Mouse (Mus musculus) embryo, embryonic 9.5 days (tissue): ENCODE results near the gene Kat6b.
"Not testable (repeated sequence)": the region's sequence is repeated elsewhere in the genome, so short reads cannot be mapped to it uniquely, and the experiment has no call there.

ENCODE experiments used
- DNase-seq: peaks from one replicate; pipeline ENCODE4 v3.0.0-alpha.2; 2017; ENCODE audit errors: extremely low spot score

Kat6b gene

DNA sequence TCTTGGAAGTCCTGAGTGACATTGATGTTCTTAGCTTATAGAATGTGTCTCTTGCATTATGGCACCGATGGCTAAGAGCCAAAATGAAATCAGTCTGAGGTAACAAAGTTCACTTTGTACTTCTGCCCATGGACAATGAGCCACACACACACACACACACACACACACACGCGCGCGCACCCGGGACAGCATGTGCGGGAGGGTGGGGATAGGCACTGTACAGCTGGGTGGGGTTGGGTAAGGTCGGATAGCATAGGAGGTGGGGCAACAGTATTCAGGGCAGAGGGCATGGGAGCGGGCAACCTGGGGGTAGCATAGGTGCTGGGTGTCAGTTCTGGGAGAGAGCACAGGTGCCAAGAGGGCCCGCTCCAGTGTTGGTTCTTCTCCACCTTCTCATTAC lies 3.5 kb downstream of the Kat6b start:
- DNase-seq: no peak

DNA sequence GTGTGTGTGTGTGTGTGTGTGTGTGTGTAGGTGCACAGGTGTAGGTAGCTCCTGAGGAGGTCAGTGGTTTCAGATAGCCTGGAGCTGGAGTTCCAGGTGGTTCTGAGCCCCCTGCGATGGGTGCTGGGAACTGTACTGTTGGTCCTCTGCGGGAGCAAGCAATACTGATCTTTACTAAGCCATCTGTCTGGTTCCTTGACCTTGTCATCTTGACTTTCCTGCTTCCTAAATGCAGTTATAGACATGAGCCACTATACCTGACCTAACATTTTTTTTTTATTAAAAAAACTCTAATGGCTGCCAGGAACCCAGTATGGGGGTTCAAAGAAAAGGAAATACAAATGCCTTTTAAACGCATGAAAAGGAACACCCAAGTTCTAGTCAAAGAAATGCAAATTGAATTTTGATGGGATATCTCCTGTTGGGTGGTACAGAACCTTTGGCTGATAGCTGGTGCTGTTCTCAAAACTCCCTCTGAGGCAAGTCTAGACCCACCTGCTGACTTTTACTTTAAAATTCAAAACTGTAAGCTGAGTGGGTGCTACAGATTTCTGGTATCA lies 4.8 kb downstream of the Kat6b start:
- DNase-seq: no peak

DNA sequence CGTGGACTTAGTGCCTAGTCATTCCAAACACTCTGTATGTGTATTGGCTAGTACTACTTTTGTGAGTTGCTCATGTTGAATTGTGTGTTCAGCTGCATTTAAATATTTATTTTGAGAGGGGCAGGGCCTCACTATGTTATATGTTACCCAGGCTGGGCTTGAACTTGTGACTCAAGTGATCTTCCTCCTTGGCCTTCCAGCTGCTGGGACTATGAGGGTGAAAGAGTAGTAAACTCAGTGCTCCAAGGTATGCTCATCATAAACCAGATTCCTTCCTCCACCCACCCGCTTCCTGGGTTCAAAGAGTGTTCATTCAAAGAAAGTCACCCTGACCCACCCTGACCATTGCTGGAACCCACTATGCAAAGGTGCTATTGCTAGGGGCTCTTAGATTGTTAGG lies 5.9 kb downstream of the Kat6b start:
- not testable (repeated sequence) for DNase-seq

DNA sequence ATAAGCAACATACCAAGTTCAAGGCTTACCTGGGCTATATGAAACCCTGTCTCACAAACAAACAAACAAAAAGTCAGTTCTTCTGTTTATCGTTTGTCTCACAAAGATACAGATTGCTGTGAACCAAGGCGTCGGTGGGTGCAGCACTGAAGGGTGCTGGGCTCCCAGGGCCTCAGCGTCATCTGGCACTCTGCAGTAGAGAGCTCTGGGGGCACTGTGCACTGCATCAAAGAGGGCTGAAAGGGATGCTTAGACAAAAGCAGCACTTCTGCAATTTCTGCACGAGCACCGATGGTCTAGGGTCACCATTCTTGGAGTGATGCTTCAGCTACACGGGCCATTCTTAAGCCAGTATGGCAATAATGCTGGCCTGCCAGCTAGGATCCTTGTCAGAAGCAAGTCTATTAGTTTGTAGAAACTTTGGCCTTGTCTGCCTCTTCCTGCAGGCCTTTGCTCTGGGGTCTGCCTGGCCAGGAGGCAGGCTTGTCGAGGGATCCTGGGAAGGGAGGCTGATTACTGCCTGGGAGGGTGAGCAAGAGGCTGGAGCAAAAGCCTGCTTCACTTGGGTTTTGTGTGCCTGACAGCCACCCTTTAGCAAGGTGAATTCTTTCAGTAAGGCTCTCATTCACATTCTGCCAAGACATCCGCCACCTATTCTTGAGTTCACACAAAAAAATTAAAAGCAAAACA lies 7.3 kb downstream of the Kat6b start:
- not testable (repeated sequence) for DNase-seq

DNA sequence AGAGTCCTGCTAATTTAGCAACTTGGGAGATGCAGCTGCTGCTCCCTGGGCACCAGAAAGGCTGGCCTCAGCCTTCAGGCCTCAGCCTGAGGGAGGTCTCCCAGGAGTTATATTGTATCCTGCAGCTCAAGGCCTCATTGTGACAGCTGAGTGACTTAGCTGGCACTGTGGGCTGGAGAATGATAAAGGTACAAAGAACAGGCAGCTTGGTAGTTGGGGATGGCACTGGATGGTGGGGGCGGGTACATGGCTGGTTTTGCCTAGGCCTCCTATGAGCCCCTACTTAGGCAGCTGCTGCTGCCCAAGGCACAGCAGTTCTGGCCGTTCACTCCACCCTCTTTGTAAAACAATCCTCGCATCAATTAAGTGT lies 7.9 kb downstream of the Kat6b start:
- DNase-seq: no peak

GRCm38 (mm10) chr14:21490141-21490540 lies 8.9 kb downstream of the Kat6b start:
- DNase-seq: no peak

- no peak for DNase-seq
These were observed 17.2 kb downstream of the Kat6b start for GRCm38 (mm10) chr14:21498361-21498996.

- peak; percentile 76 for DNase-seq
These were observed 17.9 kb downstream of the Kat6b start for GRCm38 (mm10) chr14:21499011-21499581.

GRCm38 (mm10) chr14:21499631-21500153 lies 18.5 kb downstream of the Kat6b start:
- DNase-seq: no peak

DNA sequence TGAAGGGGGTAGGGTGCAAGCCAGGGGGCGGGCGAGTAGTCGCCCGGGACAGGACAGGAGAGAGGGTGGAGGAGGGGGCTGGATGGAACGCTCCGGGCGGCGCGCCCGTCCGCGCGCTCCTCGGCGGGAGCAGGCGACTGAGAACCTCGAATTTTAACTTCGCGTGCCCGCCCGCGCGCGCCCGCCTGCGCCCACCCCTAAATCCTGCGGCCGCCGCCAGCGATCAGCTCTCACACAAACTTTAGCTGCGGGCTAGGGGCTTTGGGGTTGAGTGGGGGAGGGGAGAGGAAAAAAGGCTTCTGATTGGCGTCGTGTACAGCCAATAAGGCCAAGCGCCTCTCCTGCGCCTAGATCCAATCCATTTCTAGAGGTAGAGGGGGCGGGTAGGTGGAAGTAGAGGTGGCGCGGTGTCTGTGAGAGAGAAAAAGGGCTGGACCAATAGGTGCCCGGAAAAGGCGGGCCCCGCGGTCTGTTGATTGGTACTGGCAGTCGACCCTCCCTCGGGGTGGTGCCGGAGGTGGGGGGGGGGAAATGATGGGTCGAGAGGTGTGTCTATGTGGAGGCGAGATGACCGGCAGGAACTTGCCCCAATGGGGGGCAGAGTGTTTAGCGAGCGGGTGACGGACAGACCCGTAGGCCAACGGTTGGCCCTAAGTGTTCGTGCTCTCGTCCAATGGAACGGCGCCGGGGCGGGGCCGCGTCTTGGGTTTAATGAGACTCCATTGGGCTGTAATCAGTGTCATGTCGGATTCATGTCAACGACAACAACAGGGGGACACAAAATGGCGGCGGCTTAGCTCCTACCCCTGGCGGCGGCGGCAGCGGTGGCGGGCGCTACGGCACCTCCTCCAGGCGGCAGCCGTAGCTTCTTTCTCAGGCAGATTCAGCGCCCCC lies 19.2 kb downstream of the Kat6b start:
- peak; percentile 100 for DNase-seq

DNA sequence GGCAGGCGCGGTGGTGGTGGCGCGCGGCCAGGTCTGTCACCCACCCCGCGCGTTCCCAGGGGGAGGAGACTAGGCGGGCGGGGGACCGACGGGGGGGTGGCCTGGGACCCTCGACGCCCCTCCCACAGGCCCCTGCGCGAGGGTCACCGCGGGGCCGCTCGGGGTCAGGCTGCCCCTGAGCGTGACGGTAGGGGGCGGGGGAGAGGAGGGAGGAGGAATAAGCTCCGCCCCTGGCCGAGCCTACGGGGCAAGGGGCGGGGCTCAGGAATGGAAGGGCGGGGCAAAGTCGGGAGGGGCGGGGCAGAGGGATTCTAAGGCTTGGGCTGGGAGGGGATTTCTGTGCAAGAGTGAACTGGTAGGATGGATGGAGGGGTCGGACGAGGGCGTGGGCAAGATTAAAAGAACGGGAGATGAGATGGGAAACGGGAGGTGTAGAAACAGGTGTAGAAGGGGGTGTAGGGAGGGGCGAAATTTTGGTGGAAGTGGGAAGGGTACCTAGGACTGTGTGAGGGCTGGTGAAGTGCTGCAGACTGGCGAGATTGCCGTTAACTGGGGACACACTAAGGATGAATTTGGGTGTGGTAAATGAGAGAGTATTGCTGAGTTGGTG lies 19.9 kb downstream of the Kat6b start:
- peak; percentile 96 for DNase-seq

DNA sequence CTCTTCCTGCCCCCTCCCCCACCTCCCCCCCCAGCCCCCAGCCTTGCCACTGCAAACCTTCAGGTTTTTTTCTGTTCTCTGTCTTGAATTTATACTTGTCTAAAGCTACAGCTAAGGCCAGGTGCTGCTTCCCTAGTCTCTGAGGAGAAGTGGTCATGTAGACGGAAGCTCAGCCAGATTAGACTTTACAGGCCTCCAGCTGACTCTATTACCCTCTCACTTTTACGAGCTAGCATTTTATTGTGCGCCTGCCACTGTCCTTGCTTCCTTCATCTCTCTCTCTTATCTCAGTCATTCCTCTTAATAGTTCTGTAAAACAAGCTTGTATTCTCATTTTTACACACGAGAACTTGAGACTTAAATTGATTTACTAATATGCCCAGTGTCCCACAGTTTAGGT lies 23.8 kb downstream of the Kat6b start:
- no peak for DNase-seq

DNA sequence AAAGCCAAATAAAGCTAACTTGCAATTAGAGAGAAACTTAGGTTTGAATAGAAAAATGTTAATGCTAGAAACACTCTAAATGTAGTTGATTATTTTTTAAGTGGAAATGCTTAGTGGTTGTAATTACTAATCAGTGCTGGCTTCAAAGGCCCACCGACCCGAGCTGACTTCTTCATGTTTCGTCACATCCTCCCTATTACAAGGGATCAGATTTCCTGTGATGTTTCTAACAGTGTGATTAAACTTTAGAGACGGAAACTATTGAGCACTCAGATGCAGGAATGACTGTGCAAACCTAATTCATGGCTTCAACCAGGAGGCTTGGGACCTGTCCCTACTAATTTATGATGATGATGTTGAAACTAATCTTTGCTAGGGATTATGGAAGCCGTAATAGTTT lies 25.8 kb downstream of the Kat6b start:
- no peak for DNase-seq

GRCm38 (mm10) chr14:21509111-21509905 lies 28.1 kb downstream of the Kat6b start:
- DNase-seq: no peak

DNA sequence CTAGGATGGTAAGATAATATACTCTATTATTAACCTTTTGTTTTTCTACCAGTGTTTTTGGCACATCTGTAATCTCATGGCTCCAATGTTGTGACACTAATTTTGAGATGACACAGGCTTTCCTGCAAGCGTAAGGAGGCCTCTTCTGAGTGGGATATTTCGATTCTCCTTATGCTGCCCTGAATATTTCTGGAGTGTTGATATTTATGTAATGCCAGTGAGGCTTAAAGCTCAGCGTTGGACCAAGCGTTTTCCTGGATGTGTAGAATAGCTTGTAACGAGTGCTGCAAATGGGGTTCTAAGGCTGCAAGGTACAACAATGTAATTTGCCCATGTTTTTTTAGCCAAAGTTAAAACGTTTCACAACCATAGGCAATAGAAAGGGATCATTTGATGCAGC lies 30.2 kb downstream of the Kat6b start:
- DNase-seq: no peak

DNA sequence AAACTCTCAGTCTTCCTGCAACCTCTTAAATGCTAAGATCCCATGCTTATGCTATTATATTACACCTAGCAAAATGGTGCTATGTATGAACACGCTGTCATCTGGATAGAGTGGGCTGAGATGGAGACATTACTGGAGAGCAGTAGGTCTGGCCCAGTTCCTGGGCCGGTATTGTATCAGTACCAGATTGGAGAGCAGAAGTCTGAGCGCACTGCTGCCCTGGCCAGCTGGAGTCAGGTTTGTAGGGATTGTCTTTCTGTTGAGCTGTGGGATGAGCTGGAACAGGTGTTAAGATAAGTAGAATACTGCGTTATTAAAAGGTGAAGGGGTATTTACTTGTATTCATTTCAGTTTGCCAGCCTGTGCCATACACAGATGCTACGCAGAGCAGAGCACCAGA lies 34.3 kb downstream of the Kat6b start:
- DNase-seq: no peak

DNA sequence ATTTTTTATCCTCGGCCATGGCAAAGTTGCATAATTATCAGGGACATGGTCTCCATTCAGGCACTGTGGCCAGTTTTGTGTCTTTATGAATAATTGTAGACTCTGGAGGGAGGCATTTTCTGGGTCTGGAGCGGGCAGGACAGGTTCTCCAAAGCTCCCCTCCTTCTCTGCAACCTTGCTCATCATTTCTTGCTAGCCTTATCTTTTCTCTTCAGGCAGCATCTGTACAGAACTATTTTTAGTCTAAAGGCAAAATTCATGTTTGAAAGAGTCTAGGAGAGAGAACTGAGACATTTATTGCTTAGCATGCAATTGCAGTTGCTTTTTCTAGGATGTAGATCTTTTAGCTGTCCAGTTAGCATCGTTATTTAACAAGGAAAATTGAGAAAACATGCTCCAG lies 38.1 kb downstream of the Kat6b start:
- DNase-seq: no peak

- DNase-seq: no peak
These were observed 39.3 kb downstream of the Kat6b start for GRCm38 (mm10) chr14:21520496-21520895.

GRCm38 (mm10) chr14:21521496-21521895 lies 40.3 kb downstream of the Kat6b start:
- not testable (repeated sequence) for DNase-seq

DNA sequence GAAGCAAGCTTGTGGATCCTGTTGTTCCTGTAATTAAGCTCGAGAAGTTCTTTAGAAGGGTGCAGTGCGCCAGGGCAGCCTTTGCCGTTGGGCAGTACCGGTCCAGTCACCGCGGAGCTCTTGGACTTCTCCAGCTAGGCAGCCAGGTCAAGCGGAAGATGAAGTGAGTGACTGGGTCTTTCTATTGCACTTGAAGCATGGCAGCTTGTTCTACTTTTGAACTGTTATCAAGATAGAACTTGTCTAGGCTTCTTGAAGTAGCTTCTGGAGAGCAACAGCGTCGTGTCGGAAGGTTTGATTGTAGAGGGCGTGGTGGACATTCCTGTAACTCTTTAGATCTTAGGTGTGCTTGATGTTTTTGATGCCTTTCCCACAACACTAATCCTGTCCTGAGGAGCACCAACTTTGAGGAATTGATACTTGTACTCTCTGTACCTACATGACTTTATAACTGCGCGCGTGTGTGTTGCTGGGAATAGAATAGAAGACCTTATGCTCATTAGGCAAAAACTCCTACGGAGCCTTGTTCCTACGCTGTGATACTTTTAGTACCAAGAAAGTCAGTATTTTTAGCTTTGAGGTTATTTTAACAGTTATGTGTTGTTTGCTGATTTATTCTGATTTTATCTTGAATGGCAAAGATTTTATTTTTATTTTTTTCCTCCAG lies 41.2 kb downstream of the Kat6b start:
- DNase-seq: no peak
